Mouse (Mus musculus) thymus, postnatal 25 days (tissue): ENCODE data around the gene Gm10638.

Experiments
- DNase-seq: peaks from one replicate; pipeline ENCODE4 v3.0.0; 2022

Gene Gm10638

GRCm38 (mm10) chr8:86745221-86745934, at the start of gene Gm10638, which contains the start of gene Siah1a:
Gene Gm10638 (plus strand): TSS chr8:86745699.
Gene Siah1a (minus strand): TSS chr8:86745934.
- peak; percentile 64 for DNase-seq

GRCm38 (mm10) chr8:86695703-86696102, 49.8 kb upstream of the Gm10638 start:
- DNase-seq, result no peak

GRCm38 (mm10) chr8:86698811-86699421, 46.6 kb upstream of the Gm10638 start:
- no peak for DNase-seq

GRCm38 (mm10) chr8:86699471-86699870, 46.0 kb upstream of the Gm10638 start:
- DNase-seq, result no peak

GRCm38 (mm10) chr8:86702453-86702852, 43.0 kb upstream of the Gm10638 start:
- no peak for DNase-seq

GRCm38 (mm10) chr8:86705317-86705716, 40.2 kb upstream of the Gm10638 start:
- no peak for DNase-seq

GRCm38 (mm10) chr8:86706756-86707155, 38.7 kb upstream of the Gm10638 start:
- DNase-seq, result peak; percentile 53

GRCm38 (mm10) chr8:86707873-86708272, 37.6 kb upstream of the Gm10638 start:
- peak; percentile 86 for DNase-seq

GRCm38 (mm10) chr8:86712594-86712993, 32.9 kb upstream of the Gm10638 start:
- no peak for DNase-seq

GRCm38 (mm10) chr8:86713407-86714188, 31.9 kb upstream of the Gm10638 start:
- DNase-seq, result no peak

GRCm38 (mm10) chr8:86718332-86718994, 27.0 kb upstream of the Gm10638 start:
- no peak for DNase-seq

GRCm38 (mm10) chr8:86719368-86719767, 26.1 kb upstream of the Gm10638 start:
- no peak for DNase-seq

- peak; percentile 46 for DNase-seq
These were observed 24.6 kb upstream of the Gm10638 start for GRCm38 (mm10) chr8:86720756-86721459.

- no peak for DNase-seq
These were observed 24.0 kb upstream of the Gm10638 start for GRCm38 (mm10) chr8:86721490-86721889.

- DNase-seq, result no peak
These were observed 18.5 kb upstream of the Gm10638 start for GRCm38 (mm10) chr8:86726959-86727358.

GRCm38 (mm10) chr8:86728224-86728950, 17.1 kb upstream of the Gm10638 start:
- no peak for DNase-seq

GRCm38 (mm10) chr8:86730303-86730702, 15.2 kb upstream of the Gm10638 start:
- DNase-seq, result no peak

GRCm38 (mm10) chr8:86730860-86731259, 14.6 kb upstream of the Gm10638 start:
- DNase-seq, result no peak

GRCm38 (mm10) chr8:86734171-86734570, 11.3 kb upstream of the Gm10638 start:
- no peak for DNase-seq

- DNase-seq, result no peak
These were observed 10.5 kb upstream of the Gm10638 start for GRCm38 (mm10) chr8:86734954-86735353.

GRCm38 (mm10) chr8:86735446-86736111, 9.9 kb upstream of the Gm10638 start:
- peak; percentile 33 for DNase-seq
